Mouse (Mus musculus): ENCODE measurements at regions not wholly inside any gene's neighbourhood (a gene's known extent, or its start where the extent isn't known, plus 50 kb on each side); places are given as distances from the start of the nearest gene placed in this dataset.

GRCm38 (mm10) chr17:64202248-64202647 lies 129.5 kb downstream of the Pja2 start:
- 91% methylated on average over 6 of the region's 6 CpGs for WGBS
- H3K27ac ChIP-seq (ENCODE audit: low read depth, low read length), result no peak overlapping the region
- no peaks in the 10 kb centered on the region for H3K4me1 ChIP-seq (ENCODE audit: control insufficient read depth, insufficient read depth, low read length)
- H3K9me3 ChIP-seq (ENCODE audit: control insufficient read depth, low read length), result no peaks in the 10 kb centered on the region
- H3K4me2 ChIP-seq (replicated peaks; ENCODE audit: low read depth, low read length), result no peak overlapping the region
- no peak overlapping the region for H3K9ac ChIP-seq (ENCODE audit: low read depth, low read length)
- no peak overlapping the region for H3K4me3 ChIP-seq (ENCODE audit: low read length)
- no peaks in the 10 kb centered on the region for H3K27me3 ChIP-seq (ENCODE audit: control insufficient read depth, insufficient read depth, low read length)
- no peaks in the 10 kb centered on the region for H3K36me3 ChIP-seq (ENCODE audit: control insufficient read depth, insufficient read depth, low read length)
- no peak for ATAC-seq (ENCODE audit: low FRiP score, low TSS enrichment)

GRCm38 (mm10) chr17:64201609-64202008 lies 130.1 kb downstream of the Pja2 start:
- Histone ChIP-seq H3K27me3 (ENCODE audit: control insufficient read depth, insufficient read depth, low read length) (no peaks in the 10 kb centered on the region), H3K4me3 (ENCODE audit: low read length) (no peak overlapping the region), H3K9ac (ENCODE audit: low read depth, low read length) (no peak overlapping the region), H3K4me1 (ENCODE audit: control insufficient read depth, insufficient read depth, low read length) (no peaks in the 10 kb centered on the region), H3K4me2 (replicated peaks; ENCODE audit: low read depth, low read length) (no peak overlapping the region), H3K27ac (ENCODE audit: low read depth, low read length) (no peak overlapping the region), H3K36me3 (ENCODE audit: control insufficient read depth, insufficient read depth, low read length) (no peaks in the 10 kb centered on the region), H3K9me3 (ENCODE audit: control insufficient read depth, low read length) (no peaks in the 10 kb centered on the region)
- no peak for ATAC-seq (ENCODE audit: low FRiP score, low TSS enrichment)
- WGBS, result 91% methylated on average over 5 of the region's 5 CpGs

GRCm38 (mm10) chr17:64200092-64200877 lies 131.4 kb downstream of the Pja2 start:
- Histone ChIP-seq H3K4me3 (ENCODE audit: low read length) (no peak overlapping the region), H3K36me3 (ENCODE audit: control insufficient read depth, insufficient read depth, low read length) (no peaks in the 10 kb centered on the region), H3K4me1 (ENCODE audit: control insufficient read depth, insufficient read depth, low read length) (no peaks in the 10 kb centered on the region), H3K4me2 (replicated peaks; ENCODE audit: low read depth, low read length) (no peak overlapping the region), H3K27ac (ENCODE audit: low read depth, low read length) (no peak overlapping the region), H3K27me3 (ENCODE audit: control insufficient read depth, insufficient read depth, low read length) (no peaks in the 10 kb centered on the region), H3K9ac (ENCODE audit: low read depth, low read length) (no peak overlapping the region), H3K9me3 (ENCODE audit: control insufficient read depth, low read length) (no peaks in the 10 kb centered on the region)
- no peak for ATAC-seq (ENCODE audit: low FRiP score, low TSS enrichment)
- WGBS, result 51% methylated on average over 14 of the region's 14 CpGs

GRCm38 (mm10) chr17:64199241-64199933 lies 132.3 kb downstream of the Pja2 start:
- no peak overlapping the region for H3K4me2 ChIP-seq (replicated peaks; ENCODE audit: low read depth, low read length)
- H3K27ac ChIP-seq (ENCODE audit: low read depth, low read length), result no peak overlapping the region
- 86% methylated on average over 10 of the region's 10 CpGs for WGBS
- no peaks in the 10 kb centered on the region for H3K27me3 ChIP-seq (ENCODE audit: control insufficient read depth, insufficient read depth, low read length)
- no peak for ATAC-seq (ENCODE audit: low FRiP score, low TSS enrichment)
- no peaks in the 10 kb centered on the region for H3K36me3 ChIP-seq (ENCODE audit: control insufficient read depth, insufficient read depth, low read length)
- H3K9ac ChIP-seq (ENCODE audit: low read depth, low read length), result no peak overlapping the region
- H3K4me1 ChIP-seq (ENCODE audit: control insufficient read depth, insufficient read depth, low read length), result no peaks in the 10 kb centered on the region
- H3K4me3 ChIP-seq (ENCODE audit: low read length), result no peak overlapping the region
- no peaks in the 10 kb centered on the region for H3K9me3 ChIP-seq (ENCODE audit: control insufficient read depth, low read length)

GRCm38 (mm10) chr17:64196437-64196836 lies 135.3 kb downstream of the Pja2 start:
- Histone ChIP-seq H3K9me3 (ENCODE audit: control insufficient read depth, low read length) (no peaks in the 10 kb centered on the region), H3K4me1 (ENCODE audit: control insufficient read depth, insufficient read depth, low read length) (no peaks in the 10 kb centered on the region), H3K27ac (ENCODE audit: low read depth, low read length) (no peak overlapping the region), H3K27me3 (ENCODE audit: control insufficient read depth, insufficient read depth, low read length) (no peaks in the 10 kb centered on the region), H3K4me2 (replicated peaks; ENCODE audit: low read depth, low read length) (no peak overlapping the region), H3K9ac (ENCODE audit: low read depth, low read length) (no peak overlapping the region), H3K4me3 (ENCODE audit: low read length) (no peak overlapping the region), H3K36me3 (ENCODE audit: control insufficient read depth, insufficient read depth, low read length) (no peaks in the 10 kb centered on the region)
- 92% methylated on average over 10 of the region's 10 CpGs for WGBS
- ATAC-seq (ENCODE audit: low FRiP score, low TSS enrichment), result no peak

- 93% methylated on average over 6 of the region's 6 CpGs for WGBS
- Histone ChIP-seq H3K9me3 (ENCODE audit: control insufficient read depth, low read length) (no peaks in the 10 kb centered on the region), H3K4me1 (ENCODE audit: control insufficient read depth, insufficient read depth, low read length) (no peaks in the 10 kb centered on the region)
Measured at GRCm38 (mm10) chr17:64193055-64193454, 138.7 kb downstream of the Pja2 start.

More at GRCm38 (mm10) chr17:64193055-64193454, 138.7 kb downstream of the Pja2 start:
- Histone ChIP-seq H3K9ac (ENCODE audit: low read depth, low read length) (no peak overlapping the region), H3K27me3 (ENCODE audit: control insufficient read depth, insufficient read depth, low read length) (no peaks in the 10 kb centered on the region), H3K4me2 (replicated peaks; ENCODE audit: low read depth, low read length) (no peak overlapping the region), H3K4me3 (ENCODE audit: low read length) (no peak overlapping the region), H3K36me3 (ENCODE audit: control insufficient read depth, insufficient read depth, low read length) (no peaks in the 10 kb centered on the region), H3K27ac (ENCODE audit: low read depth, low read length) (no peak overlapping the region)
- no peak for ATAC-seq (ENCODE audit: low FRiP score, low TSS enrichment)
